Mouse (Mus musculus) heart, embryonic 12.5 days (tissue): ENCODE measurements around the gene Atat1. TPM values are rescaled to one million over a fixed set of nuclear protein-coding genes. Genes with fewer than 3 reads are reported as not detected.

Experiments
- ATAC-seq: fragments of 200-750 bp; cut with Nextera tagmentation; 2 replicates; pipeline ENCODE4 v1.8.0; 2017; ENCODE audit warnings: moderate TSS enrichment, moderate library complexity; ENCODE audit not compliant: insufficient number of reproducible peaks, low FRiP score
- H3K27ac ChIP-seq: fragments of 300-500 bp; sonication (generic); 2 replicates; pipeline ENCODE4 v1.5.1; 2016; ENCODE audit warnings: mild to moderate bottlenecking, moderate library complexity; ENCODE audit not compliant: poor library complexity, severe bottlenecking
- H3K27me3 ChIP-seq: fragments of 300-500 bp; sonication (generic); replicated peaks from 2 replicates; pipeline ENCODE4 v1.6.1; 2016; ENCODE audit warnings: mild to moderate bottlenecking, moderate library complexity
- H3K36me3 ChIP-seq: fragments of 300-500 bp; sonication (generic); 2 replicates; pipeline ENCODE4 v1.6.1; 2016; ENCODE audit warnings: mild to moderate bottlenecking, moderate library complexity
- H3K4me1 ChIP-seq: fragments of 300-500 bp; sonication (generic); replicated peaks from 2 replicates; pipeline ENCODE4 v1.6.1; 2016; ENCODE audit warnings: mild to moderate bottlenecking
- H3K4me2 ChIP-seq: fragments of 300-500 bp; sonication (generic); 2 replicates; pipeline ENCODE4 v1.6.1; 2016; ENCODE audit warnings: mild to moderate bottlenecking, moderate library complexity
- H3K4me3 ChIP-seq: fragments of 300-500 bp; sonication (generic); 2 replicates; pipeline ENCODE4 v1.5.1; 2016; ENCODE audit warnings: mild to moderate bottlenecking
- H3K9ac ChIP-seq: fragments of 300-500 bp; sonication (generic); 2 replicates; pipeline ENCODE4 v1.6.1; 2016; ENCODE audit warnings: mild to moderate bottlenecking, moderate library complexity
- H3K9me3 ChIP-seq: fragments of 300-500 bp; sonication (generic); replicated peaks from 2 replicates; pipeline ENCODE4 v1.6.1; 2016; ENCODE audit warnings: mild to moderate bottlenecking, moderate library complexity
- WGBS: fragments of 180-500 bp; shearing (Covaris S2); methylation state at CpG from one replicate; pipeline ENCODE4 v1.1.7; 2016; 5-methylcytosine and 5-hydroxymethylcytosine counted together
- microRNA counts: library from miRNA; unstranded; fragments of <30 nt; microRNA quantifications from one replicate; lab custom pipeline; 2017
- microRNA-seq: library from miRNA; unstranded; fragments of <30 nt; microRNA quantifications from one replicate; pipeline ENCODE4, GENCODE M21; 2017
- polyA plus RNA-seq: library from polyadenylated mRNA; unstranded; fragments of >200 nt; fragmentation: Nextera tagmentation; extraction: Ambion mirVana; gene quantifications from 2 replicates; pipeline ENCODE4 v1.2.1, GENCODE M21; 2016

Gene Atat1
- polyA plus RNA-seq, 1 experiment from 2014 or later: 56.4 TPM

DNA sequence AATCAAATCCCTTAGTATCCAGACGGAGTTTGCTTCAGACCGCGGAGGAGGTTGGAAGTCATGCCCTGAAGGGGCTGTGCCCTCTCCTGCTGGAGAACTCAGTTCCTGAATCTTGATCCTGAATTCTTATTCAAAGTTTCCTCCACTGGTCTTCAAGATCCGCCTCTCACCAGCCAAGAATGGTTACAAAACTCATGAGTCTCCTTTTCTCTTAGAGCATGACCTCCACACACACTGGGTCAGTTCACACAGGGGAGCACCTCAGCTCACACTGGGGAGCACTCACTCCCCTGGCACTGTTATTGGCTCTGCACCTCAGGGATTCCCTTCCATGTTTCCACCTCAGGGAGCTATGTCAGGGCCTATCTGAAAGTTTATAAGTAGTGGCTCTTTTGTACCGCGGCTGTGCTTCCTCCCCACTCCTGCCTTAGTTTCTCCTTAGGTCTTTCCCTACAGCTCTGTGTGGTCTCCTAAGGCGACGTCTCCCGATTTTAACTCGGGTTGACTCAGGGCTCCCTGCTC lies 45.0 kb downstream of the Atat1 start:
- H3K27me3 ChIP-seq: no peaks in the 10 kb centered on the region
- H3K4me1 ChIP-seq: peaks cover 45% of the 10 kb centered on the region
- H3K27ac ChIP-seq: peak overlapping the region; percentile 96
- no peak for ATAC-seq
- H3K9me3 ChIP-seq: no peaks in the 10 kb centered on the region
- WGBS: 23% methylated on average over 10 of the region's 10 CpGs
- peak overlapping the region; percentile 78 for H3K4me3 ChIP-seq
- H3K9ac ChIP-seq: peak overlapping the region; percentile 91
- H3K4me2 ChIP-seq: peak overlapping the region; percentile 94
- H3K36me3 ChIP-seq: no peaks in the 10 kb centered on the region; the same call in 1 of the 2 replicates

DNA sequence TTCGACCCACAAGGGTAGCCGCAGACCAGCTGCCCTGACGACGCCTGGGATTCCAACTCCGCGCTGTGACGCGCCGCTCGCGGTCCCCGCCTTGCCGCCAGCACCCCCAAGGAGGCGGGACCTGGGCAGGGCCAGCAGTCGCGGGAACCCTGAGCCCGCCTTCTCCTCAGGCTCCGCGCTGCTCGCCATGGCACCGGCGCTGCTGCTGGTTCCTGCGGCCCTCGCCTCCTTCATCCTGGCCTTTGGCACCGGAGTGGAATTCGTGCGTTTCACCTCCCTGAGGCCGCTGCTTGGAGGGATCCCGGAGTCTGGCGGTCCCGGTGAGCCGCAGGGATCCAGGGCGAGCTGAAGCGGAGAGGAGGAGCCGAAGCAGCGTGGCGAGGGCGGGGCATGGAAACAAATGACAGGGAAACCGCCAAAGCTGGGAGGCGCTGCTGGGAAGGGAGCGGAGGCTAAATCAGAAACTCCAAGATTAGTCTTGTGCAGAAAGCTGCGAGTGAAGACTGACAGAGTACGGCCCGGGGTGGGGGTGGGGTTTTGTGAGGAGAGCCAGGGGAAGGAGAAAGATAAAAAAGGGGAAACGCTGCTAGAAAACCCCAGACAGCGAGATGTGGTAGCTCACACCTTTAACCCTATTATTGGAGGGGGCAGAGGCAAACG lies 48.5 kb downstream of the Atat1 start, which contains the start of gene Nrm:
TSS of gene Nrm (plus strand) at position 121 of the 660 bp plus-strand sequence.
- Histone ChIP-seq H3K9me3 (no peaks in the 10 kb centered on the region), H3K36me3 (peaks cover 19% of the 10 kb centered on the region), H3K27ac (peak within 1 kb of the TSS; percentile 90), H3K4me2 (peak within 1 kb of the TSS; percentile 75), H3K4me3 (peak within 1 kb of the TSS; percentile 66), H3K9ac (peak within 1 kb of the TSS; percentile 66), H3K27me3 (no peaks in the 10 kb centered on the region), H3K4me1 (peaks cover 16% of the 10 kb centered on the region)
- WGBS: under 1% methylated on average over 47 of the region's 47 CpGs
- ATAC-seq: peak; percentile 89

DNA sequence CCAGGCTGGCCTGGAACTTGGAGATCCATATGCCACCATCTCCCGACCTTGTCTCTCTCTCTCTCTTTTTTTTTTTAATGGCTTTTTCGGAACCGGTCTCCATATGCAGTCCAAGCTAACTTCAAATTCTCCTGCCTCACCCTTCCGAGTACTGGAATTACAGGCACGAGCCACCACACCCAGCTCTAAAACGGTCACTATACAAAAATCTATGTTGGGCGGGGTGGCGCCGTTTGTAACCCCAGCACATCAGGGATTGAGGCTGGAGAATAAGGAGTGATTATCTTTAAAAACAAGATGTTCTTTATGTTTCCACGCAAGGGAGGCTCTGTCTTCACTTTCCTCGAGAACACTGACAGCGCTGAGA lies 49.1 kb downstream of the Atat1 start:
- peaks cover 16% of the 10 kb centered on the region for H3K4me1 ChIP-seq
- no peaks in the 10 kb centered on the region for H3K27me3 ChIP-seq
- peak overlapping the region; percentile 90 for H3K27ac ChIP-seq
- ATAC-seq: 0 out of 2 replicates have a peak, but pooled peaks have one; percentile 2
- 5% methylated on average over 12 of the region's 12 CpGs for WGBS
- H3K9ac ChIP-seq: peak overlapping the region; percentile 66
- peak overlapping the region; percentile 75 for H3K4me2 ChIP-seq
- no peaks in the 10 kb centered on the region for H3K9me3 ChIP-seq
- peaks cover 20% of the 10 kb centered on the region for H3K36me3 ChIP-seq
- peak overlapping the region; percentile 66 for H3K4me3 ChIP-seq

DNA sequence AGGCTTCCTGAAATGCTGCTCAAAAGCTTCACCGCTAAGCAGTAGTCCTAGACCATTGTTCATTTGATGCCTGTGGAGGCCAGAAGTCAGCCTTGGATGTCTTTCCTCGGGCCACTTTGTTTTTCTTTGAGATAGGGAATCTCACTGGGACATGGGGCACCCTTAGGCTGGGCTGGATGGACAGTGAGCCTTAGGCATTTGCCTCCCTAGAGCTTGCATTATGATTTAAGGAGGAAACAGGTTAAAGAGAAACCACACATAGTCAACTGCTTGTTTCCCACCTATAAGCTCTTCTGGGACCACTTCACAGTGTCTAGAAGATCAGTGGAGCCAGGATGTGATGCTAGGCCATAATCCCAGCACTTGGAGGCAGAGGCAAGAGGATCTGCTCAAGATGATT lies 50.0 kb downstream of the Atat1 start:
- Histone ChIP-seq H3K4me3 (no peak overlapping the region), H3K4me1 (peaks cover 12% of the 10 kb centered on the region), H3K36me3 (peaks cover 26% of the 10 kb centered on the region), H3K27ac (no peak overlapping the region), H3K27me3 (no peaks in the 10 kb centered on the region), H3K9ac (no peak overlapping the region), H3K9me3 (no peaks in the 10 kb centered on the region), H3K4me2 (no peak overlapping the region)
- ATAC-seq: no peak
- 38% methylated on average over 2 of the region's 2 CpGs for WGBS

- Histone ChIP-seq H3K27ac (no peak overlapping the region), H3K9ac (no peak overlapping the region), H3K4me3 (no peak overlapping the region), H3K9me3 (no peaks in the 10 kb centered on the region), H3K4me2 (no peak overlapping the region), H3K4me1 (peaks cover 7% of the 10 kb centered on the region), H3K27me3 (no peaks in the 10 kb centered on the region), H3K36me3 (peaks cover 31% of the 10 kb centered on the region)
- 91% methylated on average over 1 of the region's 1 CpGs for WGBS
- ATAC-seq: no peak
These were observed 50.5 kb downstream of the Atat1 start for GRCm38 (mm10) chr17:35859371-35859770.

- peaks cover 93% of the 10 kb centered on the region for H3K36me3 ChIP-seq
- no peaks in the 10 kb centered on the region for H3K9me3 ChIP-seq
- 77% methylated on average over 3 of the region's 3 CpGs for WGBS
- H3K4me2 ChIP-seq: no peak overlapping the region
- no peak overlapping the region for H3K27ac ChIP-seq
- no peaks in the 10 kb centered on the region for H3K27me3 ChIP-seq
- no peaks in the 10 kb centered on the region for H3K4me1 ChIP-seq
- ATAC-seq: no peak
- no peak overlapping the region for H3K9ac ChIP-seq
- H3K4me3 ChIP-seq: no peak overlapping the region
These were observed 58.9 kb downstream of the Atat1 start for GRCm38 (mm10) chr17:35850974-35851373.

DNA sequence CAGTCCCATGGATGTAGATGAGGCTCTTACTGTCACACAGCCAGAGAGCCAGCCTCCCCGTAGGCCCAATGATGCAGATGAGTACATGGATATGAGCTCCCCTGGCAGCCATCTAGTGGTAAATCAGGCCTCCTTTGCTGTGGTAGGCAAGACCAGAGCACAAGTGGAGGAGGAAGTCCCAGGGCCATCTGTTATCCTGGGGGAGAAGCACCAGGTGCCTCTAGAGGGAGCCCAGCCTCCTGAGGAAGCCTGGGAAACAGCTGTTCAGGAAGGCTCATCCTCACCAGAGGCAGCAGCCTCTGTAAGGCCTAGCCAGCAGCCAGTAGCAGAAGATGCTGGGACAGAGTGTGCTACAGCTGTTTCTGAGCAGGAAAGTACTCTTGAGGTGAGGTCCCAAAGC lies 61.8 kb downstream of the Atat1 start:
- ATAC-seq: no peak

More for the DNA sequence above, 61.8 kb downstream of the Atat1 start:
- Histone ChIP-seq H3K9me3 (no peaks in the 10 kb centered on the region), H3K9ac (no peak overlapping the region), H3K27me3 (no peaks in the 10 kb centered on the region), H3K27ac (no peak overlapping the region), H3K4me3 (no peak overlapping the region), H3K4me1 (peaks cover 1% of the 10 kb centered on the region; the same call in 1 of the 2 replicates), H3K4me2 (no peak overlapping the region), H3K36me3 (peaks cover 88% of the 10 kb centered on the region)
- WGBS: 57% methylated on average over 1 of the region's 1 CpGs

MicroRNAs encoded within 50 kb of the gene (microRNA counts, 519-probe panel; counts per million panel counts)
- microRNA mmu-miR-1894-3p (lab: Ali Mortazavi, UCI) (not detected), microRNA mmu-miR-1894-5p (lab: Ali Mortazavi, UCI) (not detected)

Small RNAs within 50 kb of the gene (microRNA-seq; reads per million reads assigned to microRNA genes)
- gene Gm28033: 1.9 reads per million
- gene Mir1894: not detected

Other genes with a start within 250 kb of the Atat1 start
- gene Vars2, start 242.5 kb downstream of the Atat1 start, polyA plus RNA-seq: 16.1 and 17.4 TPM in 2 replicates
- 22.2 and 24.5 TPM in 2 replicates for gene Gtf2h4, start 236.3 kb downstream of the Atat1 start, polyA plus RNA-seq
- gene Ddr1, start 205.5 kb downstream of the Atat1 start, polyA plus RNA-seq: 162 and 167 TPM in 2 replicates
- gene Ier3, start 88.4 kb downstream of the Atat1 start, polyA plus RNA-seq: 37.6 and 38.6 TPM in 2 replicates
- 78.2 and 80.2 TPM in 2 replicates for gene Flot1, start 86.8 kb downstream of the Atat1 start, polyA plus RNA-seq
- 743 and 773 TPM in 2 replicates for gene Tubb5, start 71.8 kb downstream of the Atat1 start, polyA plus RNA-seq
- gene Mdc1, start 68.6 kb downstream of the Atat1 start, polyA plus RNA-seq: 21.6 and 25.0 TPM in 2 replicates
- gene Nrm, start 48.8 kb downstream of the Atat1 start, polyA plus RNA-seq: 48.9 and 50.7 TPM in 2 replicates
- 22.8 and 23.7 TPM in 2 replicates for gene Ppp1r18, start 44.5 kb downstream of the Atat1 start, polyA plus RNA-seq
- 22.4 and 26.6 TPM in 2 replicates for gene Dhx16, start 30.3 kb downstream of the Atat1 start, polyA plus RNA-seq
- 25.6 and 26.2 TPM in 2 replicates for gene 2310061I04Rik, start 12.6 kb downstream of the Atat1 start, polyA plus RNA-seq
- gene Mrps18b, start 6.3 kb upstream of the Atat1 start, polyA plus RNA-seq: 63.4 and 72.7 TPM in 2 replicates
- gene Ppp1r10, start 6.4 kb upstream of the Atat1 start, polyA plus RNA-seq: 35.8 and 39.6 TPM in 2 replicates
- gene Abcf1, start 59.7 kb upstream of the Atat1 start, polyA plus RNA-seq: 73.9 and 76.5 TPM in 2 replicates
- 39.8 and 42.4 TPM in 2 replicates for gene Gnl1, start 69.8 kb upstream of the Atat1 start, polyA plus RNA-seq
- gene Prr3, start 70.2 kb upstream of the Atat1 start, polyA plus RNA-seq: 17.6 and 18.5 TPM in 2 replicates
- gene H2-T24, start 110.5 kb upstream of the Atat1 start, polyA plus RNA-seq: 3.4 and 3.9 TPM in 2 replicates
- 4.7 and 5.2 TPM in 2 replicates for gene H2-T23, start 122.8 kb upstream of the Atat1 start, polyA plus RNA-seq
- gene H2-T22, start 132.7 kb upstream of the Atat1 start, polyA plus RNA-seq: 4.7 and 6.1 TPM in 2 replicates
- gene Gm6034, start 132.9 kb upstream of the Atat1 start, polyA plus RNA-seq: not detected in 2 replicates
- gene Gm11127, start 148.3 kb upstream of the Atat1 start, polyA plus RNA-seq: not detected in 2 replicates
- gene Gm19684, start 211.6 kb upstream of the Atat1 start, polyA plus RNA-seq: not detected in 2 replicates
- gene Gm7030, start 219.3 kb upstream of the Atat1 start, polyA plus RNA-seq: not detected in 2 replicates